Mouse (Mus musculus) cortical plate, adult 2 months (tissue): ENCODE results near the gene Acvr1.

Experiments
- CTCF ChIP-seq: fragments of 200-500 bp; IDR thresholded peaks from 2 replicates; pipeline ENCODE4 v1.5.1; 2011; ENCODE audit warnings: mild to moderate bottlenecking, control low read depth, low read length; ENCODE audit not compliant: insufficient read depth; ENCODE audit errors: extremely low read depth
- POLR2A ChIP-seq: fragments of 200-500 bp; IDR thresholded peaks from 2 replicates; pipeline ENCODE4 v1.6.1; 2011; ENCODE audit warnings: mild to moderate bottlenecking, low read length, control low read depth; ENCODE audit not compliant: insufficient read depth; ENCODE audit errors: extremely low read depth

DNA sequence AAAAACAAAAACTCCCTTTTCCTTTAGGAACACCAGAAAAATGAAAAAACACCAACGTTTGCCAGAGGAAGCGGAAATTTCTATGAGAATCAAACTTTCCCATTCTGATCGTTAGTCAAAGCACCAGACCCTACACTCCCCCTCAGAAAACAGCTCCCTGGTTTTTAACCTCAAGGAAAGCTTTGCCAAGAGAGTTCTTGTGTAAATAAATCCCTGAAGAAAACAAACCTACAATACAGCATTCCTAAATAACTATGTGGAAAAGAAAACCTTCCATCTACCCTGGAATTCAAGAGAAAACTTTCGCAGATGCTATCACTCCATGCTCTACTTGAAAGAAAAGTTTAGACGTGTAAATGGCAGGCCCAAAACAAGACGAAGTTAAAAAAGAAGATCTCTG, 50.0 kb downstream of the Acvr1 start:
- TF ChIP-seq CTCF (no peak), POLR2A (no peak)
